Mouse (Mus musculus): ENCODE measurements at regions not wholly inside any gene's neighbourhood (a gene's known extent, or its start where the extent isn't known, plus 50 kb on each side); places are given as distances from the start of the nearest gene placed in this dataset.

GRCm38 (mm10) chr2:170257671-170258235 is 109.8 kb upstream of the Zfp217 start:
- DNase-seq: no peak

- DNase-seq: no peak
Measured at GRCm38 (mm10) chr2:170255997-170256396, 108.1 kb upstream of the Zfp217 start.

- DNase-seq: no peak
Measured at GRCm38 (mm10) chr2:170255533-170255932, 107.6 kb upstream of the Zfp217 start.

- peak; percentile 71 for DNase-seq
Measured at GRCm38 (mm10) chr2:170253681-170254440, 106.0 kb upstream of the Zfp217 start.

GRCm38 (mm10) chr2:170252255-170253034 is 104.5 kb upstream of the Zfp217 start:
- DNase-seq: peak; percentile 97

GRCm38 (mm10) chr2:170250680-170251079 is 102.8 kb upstream of the Zfp217 start:
- no peak for DNase-seq

- peak; percentile 90 for DNase-seq
Measured at GRCm38 (mm10) chr2:170247702-170248445, 100.0 kb upstream of the Zfp217 start.

- no peak for DNase-seq
Measured at GRCm38 (mm10) chr2:170245637-170246341, 97.9 kb upstream of the Zfp217 start.

- no peak for DNase-seq
Measured at GRCm38 (mm10) chr2:170244108-170244507, 96.2 kb upstream of the Zfp217 start.

GRCm38 (mm10) chr2:170237959-170238358 is 90.1 kb upstream of the Zfp217 start:
- no peak for DNase-seq

- DNase-seq: peak; percentile 72
Measured at GRCm38 (mm10) chr2:170233426-170233825, 85.5 kb upstream of the Zfp217 start.

GRCm38 (mm10) chr2:170229461-170230080 is 81.7 kb upstream of the Zfp217 start:
- peak; percentile 70 for DNase-seq

GRCm38 (mm10) chr2:170228318-170228994 is 80.6 kb upstream of the Zfp217 start:
- DNase-seq: peak; percentile 85

GRCm38 (mm10) chr2:170223872-170224271 is 76.0 kb upstream of the Zfp217 start:
- no peak for DNase-seq

- peak; percentile 94 for DNase-seq
Measured at GRCm38 (mm10) chr2:170222819-170223218, 74.9 kb upstream of the Zfp217 start.

- DNase-seq: no peak
Measured at GRCm38 (mm10) chr2:170221994-170222535, 74.2 kb upstream of the Zfp217 start.

- DNase-seq: peak; percentile 98
Measured at GRCm38 (mm10) chr2:170220871-170221369, 73.0 kb upstream of the Zfp217 start.

GRCm38 (mm10) chr2:170220443-170220842 is 72.5 kb upstream of the Zfp217 start:
- no peak for DNase-seq

- peak; percentile 91 for DNase-seq
Measured at GRCm38 (mm10) chr2:170219611-170220401, 71.9 kb upstream of the Zfp217 start.

GRCm38 (mm10) chr2:170219161-170219581 is 71.3 kb upstream of the Zfp217 start:
- DNase-seq: peak; percentile 90
